ENCODE assay signal across 11 mouse cellular contexts in the genomic region with DNA sequence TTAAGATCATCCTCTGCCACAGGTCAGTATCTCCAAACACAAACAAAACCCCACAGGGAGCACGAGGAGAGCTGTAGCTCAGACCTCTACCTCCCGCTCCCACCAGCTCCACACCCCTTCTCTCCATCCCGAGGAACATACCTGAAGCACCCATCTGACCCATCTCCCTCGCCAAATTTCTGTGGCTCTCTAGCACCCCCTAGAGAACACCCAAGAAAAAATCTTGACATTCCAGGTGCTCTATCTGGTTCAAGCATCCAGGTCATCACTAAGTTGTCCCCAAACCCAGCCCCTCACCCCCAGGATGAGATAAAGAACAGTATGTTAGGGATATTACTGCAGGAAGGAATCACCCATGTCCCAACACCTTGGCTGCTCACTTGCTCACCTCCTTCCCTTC. TPM values are rescaled to one million over a fixed set of nuclear protein-coding genes. Genes with fewer than 3 reads are reported as not detected.
DNase-seq lines count a peak whose midpoint lies in the region; ATAC-seq and TF ChIP-seq lines count a peak whose summit lies in the region.
"Had no signal": no experiment of that assay in that cellular context is flagged by ENCODE, and none has a peak within 500 bp of the region (broad histone marks: within the 10 kb centered on the region; RNA-seq: fewer than 3 reads in every experiment).

No protein-coding gene starts in this region.

- no peak overlapping the region for H3K27ac ChIP-seq in layer of hippocampus, adult 2 months
- no peak overlapping the region for H3K27ac ChIP-seq in bone marrow, adult 2 months (ENCODE audit: control insufficient read depth, insufficient read depth, low read depth, low read length, poor library complexity)
- H3K27ac ChIP-seq: embryonic facial prominence, embryonic 13.5 days; lung, embryonic 15.5 days had no signal

- peaks cover 17% of the 10 kb centered on the region for H3K36me3 ChIP-seq in myocyte (ENCODE audit: control insufficient read depth, insufficient read depth)

- no peak overlapping the region for H3K4me3 ChIP-seq in layer of hippocampus, adult 2 months
- no peak overlapping the region for H3K4me3 ChIP-seq in bone marrow, adult 2 months (replicated peaks; ENCODE audit: control insufficient read depth, low read depth, low read length)
- H3K4me3 ChIP-seq in myocyte = peak overlapping the region; percentile 53

- no peak for TF ChIP-seq POLR2A in bone marrow, adult 2 months (IDR thresholded peaks at IDR 0.05; ENCODE audit: borderline replicate concordance, control insufficient read depth, low read depth, low read length)
- TF ChIP-seq POLR2A in myocyte (IDR thresholded peaks at IDR 0.05; ENCODE audit: insufficient read length, low read depth) = no peak

- 39% methylated on average over 4 of the region's 4 CpGs for WGBS in bone marrow, adult 2 months

- H3ac ChIP-seq in myocyte (ENCODE audit: control insufficient read depth, insufficient read length) = no peak overlapping the region

- peak; percentile 72 for TF ChIP-seq CTCF in layer of hippocampus, adult 2 months (conservative IDR thresholded peaks at IDR 0.05)
- TF ChIP-seq CTCF in bone marrow, adult 2 months (IDR thresholded peaks at IDR 0.05; ENCODE audit: control insufficient read depth, insufficient read depth, low read length) = peak; percentile 49

- DNase-seq in adrenal gland, postnatal 10 days = peak; percentile 37
- no peak for DNase-seq in adrenal gland, postnatal 14 days
- peak in 1 of 2 experiments; percentile 38 for DNase-seq in layer of hippocampus, adult 2 months (ENCODE audit: low spot score in 2 of 2)
- DNase-seq in layer of hippocampus, postnatal 36 days = no peak
- DNase-seq in testis, postnatal 14 days (ENCODE audit: low spot score) = no peak

- peaks cover 6% of the 10 kb centered on the region for H3K4me1 ChIP-seq in bone marrow, adult 2 months (ENCODE audit: control insufficient read depth, insufficient read depth, low read length)

- H3K79me2 ChIP-seq in myocyte (ENCODE audit: control insufficient read depth, insufficient read depth) = peaks cover 20% of the 10 kb centered on the region

- peak overlapping the region; percentile 91 for H3K4me2 ChIP-seq in myocyte (ENCODE audit: low read depth)

- no peaks in the 10 kb centered on the region for H3K27me3 ChIP-seq in myocyte (ENCODE audit: control insufficient read depth, insufficient read depth, insufficient read length)
- H3K27me3 ChIP-seq: embryonic facial prominence, embryonic 13.5 days; lung, embryonic 15.5 days had no signal

- ATAC-seq in granulocyte monocyte progenitor cell, adult 5-6 weeks (replicated peaks; ENCODE audit: poor library complexity, severe bottlenecking) = no peak

TF ChIP-seq in myocyte, 11 proteins besides CTCF, POLR2A, EP300 and RAD21:
- TF ChIP-seq REST (IDR thresholded peaks at IDR 0.05; ENCODE audit: insufficient read depth, insufficient read length) (no peak), TCF3 (IDR thresholded peaks at IDR 0.05; ENCODE audit: insufficient read length, low read depth) (no peak), POLR2AphosphoS2 (IDR thresholded peaks at IDR 0.05; ENCODE audit: insufficient read length, low read depth) (no peak), TCF12 (IDR thresholded peaks at IDR 0.05; ENCODE audit: insufficient read depth, poor library complexity, severe bottlenecking) (no peak), MAX (IDR thresholded peaks at IDR 0.05; ENCODE audit: low read depth) (no peak), E2F4 (IDR thresholded peaks at IDR 0.05; ENCODE audit: insufficient read depth) (no peak), MYOD1 (IDR thresholded peaks at IDR 0.05; ENCODE audit: control insufficient read depth in 1 of 3, insufficient read length in 2 of 3, low read depth in 2 of 3) (no peak), USF1 (IDR thresholded peaks at IDR 0.05; ENCODE audit: low read depth) (no peak), CEBPB (IDR thresholded peaks at IDR 0.05; ENCODE audit: insufficient read depth, poor library complexity, severe bottlenecking) (no peak), SRF (IDR thresholded peaks at IDR 0.05; ENCODE audit: control insufficient read depth, insufficient read length, low read depth) (no peak), MYOG (IDR thresholded peaks at IDR 0.05; ENCODE audit: control insufficient read depth in 1 of 3, insufficient read depth in 1 of 3, insufficient read length in 2 of 3, low read depth in 2 of 3) (no peak)
TF ChIP-seq in myocyte: peak in this region for 0.

RNA-seq across cellular contexts. Expression of gene Tomm40, which starts 2.0 kb away (rescaled TPM):
- total RNA-seq in adrenal gland, postnatal 10 days (2021) = 100 to 1,000 TPM; 157 to 171 TPM
- 136 and 145 TPM in 2 replicates for total RNA-seq in adrenal gland, postnatal 14 days (2021)
- 100 to 1,000 TPM; 110 TPM for total RNA-seq in layer of hippocampus, adult 2 months (2021)
- 100 to 1,000 TPM; 110 to 115 TPM for total RNA-seq in layer of hippocampus, postnatal 36 days (2021)
- polyA plus RNA-seq in bone marrow, adult 2 months (2011; ENCODE audit: insufficient read depth, insufficient read length, low replicate concordance, missing spikeins) = 19.2 and 19.3 TPM in 2 replicates
- polyA plus RNA-seq in myocyte (2012; fragmentation: generic; extraction: Trizol) = 112 TPM
- total RNA-seq in granulocyte monocyte progenitor cell, adult 5-6 weeks (2014; fragmentation: Nextera tagmentation) = 70.2 and 76.7 TPM in 2 replicates
- 36.2 and 47.0 TPM in 2 replicates for total RNA-seq in granulocyte monocyte progenitor cell, adult 5-6 weeks (2017)

RNA-seq across cellular contexts. Expression of gene Apoe, which starts 14.2 kb away (rescaled TPM):
- 1,000 to 10,000 TPM; 1,872 to 4,173 TPM for total RNA-seq in adrenal gland, postnatal 10 days (2021)
- total RNA-seq in adrenal gland, postnatal 14 days (2021) = 972 and 3,675 TPM in 2 replicates
- total RNA-seq in layer of hippocampus, adult 2 months (2021) = 1,000 to 10,000 TPM; 2,242 to 2,264 TPM
- total RNA-seq in layer of hippocampus, postnatal 36 days (2021) = 1,000 to 10,000 TPM; 2,147 to 2,303 TPM
- polyA plus RNA-seq in bone marrow, adult 2 months (2011; ENCODE audit: insufficient read depth, insufficient read length, low replicate concordance, missing spikeins) = 205 and 422 TPM in 2 replicates
- polyA plus RNA-seq in myocyte (2012; fragmentation: generic; extraction: Trizol) = 2.3 TPM
- total RNA-seq in granulocyte monocyte progenitor cell, adult 5-6 weeks (2014; fragmentation: Nextera tagmentation) = 21.9 and 23.5 TPM in 2 replicates
- total RNA-seq in granulocyte monocyte progenitor cell, adult 5-6 weeks (2017) = 59.3 and 90.6 TPM in 2 replicates

RNA-seq across cellular contexts. Expression of gene Apoc1, which starts 20.7 kb away (rescaled TPM):
- 1,000 to 10,000 TPM in 1 of 2 experiments, 100 to 1,000 TPM in 1; 910 to 1,570 TPM for total RNA-seq in adrenal gland, postnatal 10 days (2021)
- 845 and 1,967 TPM in 2 replicates for total RNA-seq in adrenal gland, postnatal 14 days (2021)
- 1 to 10 TPM; 3.1 to 3.5 TPM for total RNA-seq in layer of hippocampus, adult 2 months (2021)
- total RNA-seq in layer of hippocampus, postnatal 36 days (2021) = 1 to 10 TPM; 4.6 to 5.7 TPM
- 48.3 and 137 TPM in 2 replicates for polyA plus RNA-seq in bone marrow, adult 2 months (2011; ENCODE audit: insufficient read depth, insufficient read length, low replicate concordance, missing spikeins)
- polyA plus RNA-seq in myocyte (2012; fragmentation: generic; extraction: Trizol) = not detected
- 10.3 and 17.9 TPM in 2 replicates for total RNA-seq in granulocyte monocyte progenitor cell, adult 5-6 weeks (2014; fragmentation: Nextera tagmentation)
- 0.57 and 10.6 TPM in 2 replicates for total RNA-seq in granulocyte monocyte progenitor cell, adult 5-6 weeks (2017)
- total RNA-seq: hematopoietic stem cell, adult 5-6 weeks had no signal

RNA-seq across cellular contexts. Expression of gene Apoc4, which starts 31.9 kb away (rescaled TPM):
- total RNA-seq in adrenal gland, postnatal 10 days (2021) = 100 to 1,000 TPM; 211 to 416 TPM
- 72.2 and 240 TPM in 2 replicates for total RNA-seq in adrenal gland, postnatal 14 days (2021)
- not detected for total RNA-seq in layer of hippocampus, adult 2 months (2021)
- not detected for total RNA-seq in layer of hippocampus, postnatal 36 days (2021)
- polyA plus RNA-seq in bone marrow, adult 2 months (2011; ENCODE audit: insufficient read depth, insufficient read length, low replicate concordance, missing spikeins) = 3.6 and 18.7 TPM in 2 replicates
- polyA plus RNA-seq in myocyte (2012; fragmentation: generic; extraction: Trizol) = not detected
- total RNA-seq in granulocyte monocyte progenitor cell, adult 5-6 weeks (2014; fragmentation: Nextera tagmentation) = not detected in 2 replicates
- total RNA-seq in granulocyte monocyte progenitor cell, adult 5-6 weeks (2017) = not detected in 2 replicates
- total RNA-seq: hematopoietic stem cell, adult 5-6 weeks had no signal
- polyA plus RNA-seq: embryonic facial prominence, embryonic 13.5 days had no signal

RNA-seq across cellular contexts. Expression of gene Gm44805, which starts 32.0 kb away (rescaled TPM):
- 1 to 10 TPM; 1.3 to 1.5 TPM for total RNA-seq in adrenal gland, postnatal 10 days (2021)
- total RNA-seq in adrenal gland, postnatal 14 days (2021) = 1.7 and 2.6 TPM in 2 replicates
- total RNA-seq in layer of hippocampus, adult 2 months (2021) = not detected
- total RNA-seq in layer of hippocampus, postnatal 36 days (2021) = not detected
- polyA plus RNA-seq in bone marrow, adult 2 months (2011; ENCODE audit: insufficient read depth, insufficient read length, low replicate concordance, missing spikeins) = 7.6 TPM in 1 of 2 replicates, not detected in the other
- not detected for polyA plus RNA-seq in myocyte (2012; fragmentation: generic; extraction: Trizol)
- total RNA-seq in granulocyte monocyte progenitor cell, adult 5-6 weeks (2014; fragmentation: Nextera tagmentation) = not detected in 2 replicates
- not detected in 2 replicates for total RNA-seq in granulocyte monocyte progenitor cell, adult 5-6 weeks (2017)
- total RNA-seq: hematopoietic stem cell, adult 5-6 weeks had no signal
- polyA plus RNA-seq: embryonic facial prominence, embryonic 13.5 days; lung, embryonic 15.5 days had no signal

Comparison
In these comparisons a context has a peak if more than half of its experiments do, and no peak if none do; other contexts are left out.
1. RNA of gene Apoe, which starts 14.2 kb away (total RNA-seq): 1,872 to 4,173 TPM in adrenal gland, postnatal 10 days, 972 to 3,675 TPM in adrenal gland, postnatal 14 days, 2,147 to 2,303 TPM in layer of hippocampus, postnatal 36 days and 2,242 to 2,264 TPM in layer of hippocampus, adult 2 months; 21.9 to 90.6 TPM in granulocyte monocyte progenitor cell, adult 5-6 weeks; every median in the first group is over 10 times any median in the second.
2. RNA of gene Apoc1, which starts 20.7 kb away (total RNA-seq): 845 to 1,967 TPM in adrenal gland, postnatal 14 days and 910 to 1,570 TPM in adrenal gland, postnatal 10 days; 0.57 to 17.9 TPM in granulocyte monocyte progenitor cell, adult 5-6 weeks, 4.6 to 5.7 TPM in layer of hippocampus, postnatal 36 days and 3.1 to 3.5 TPM in layer of hippocampus, adult 2 months; every median in the first group is over 10 times any median in the second.